Mouse (Mus musculus): ENCODE results near the gene Stx18. TPM values are rescaled to one million over a fixed set of nuclear protein-coding genes. Genes with fewer than 3 reads are reported as not detected.
A peak's percentile ranks its signal among the peaks of the same experiment; 100 is the strongest.

The Stx18 gene
- total and polyA plus RNA-seq, 2 experiments from 2014 or later, result 25.2 to 31.8 TPM

DNA sequence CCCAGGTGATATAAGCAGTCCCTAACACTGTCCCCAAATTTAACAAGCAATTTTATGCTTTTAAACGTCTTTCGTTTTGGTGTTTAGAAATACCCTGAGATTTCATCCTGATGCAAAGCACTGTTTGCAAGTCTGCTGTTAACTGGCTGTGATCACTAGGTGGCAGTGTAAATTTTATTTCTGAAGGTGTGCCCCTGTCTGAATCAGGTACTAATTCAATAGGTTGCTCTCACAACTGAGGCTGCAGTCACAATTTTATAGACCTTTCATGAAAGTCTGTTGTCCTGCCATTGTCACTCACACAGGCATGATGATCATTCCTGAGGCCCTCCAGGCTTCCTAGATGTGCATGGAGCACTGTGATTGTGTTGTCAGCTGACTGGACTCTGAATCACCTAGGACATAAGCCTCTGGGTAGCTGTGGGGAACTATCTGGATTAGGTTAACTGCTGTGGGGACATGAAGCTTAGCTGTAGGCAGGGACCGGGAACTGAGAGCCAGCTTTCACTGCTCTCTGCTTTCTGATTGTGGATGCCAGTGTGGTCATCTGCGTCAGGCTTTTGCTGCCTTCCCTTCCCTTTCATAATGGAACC lies 59.1 kb downstream of the Stx18 start:
- Histone ChIP-seq H3K4me1 (ENCODE audit: insufficient read depth, low read length) (no peaks in the 10 kb centered on the region), H3K36me3 (ENCODE audit: insufficient read depth, low read length) (no peaks in the 10 kb centered on the region), H3K27ac (no peak overlapping the region), H3K9me3 (ENCODE audit: low read length) (no peaks in the 10 kb centered on the region), H3K4me3 (ENCODE audit: low read length) (no peak overlapping the region), H3K27me3 (ENCODE audit: insufficient read depth, low read length) (no peaks in the 10 kb centered on the region), H3K4me2 (ENCODE audit: low read depth, low read length) (no peak overlapping the region), H3K9ac (replicated peaks; ENCODE audit: low read length) (no peak overlapping the region)
- peak; percentile 64 for TF ChIP-seq CTCF (IDR thresholded peaks at IDR 0.05; ENCODE audit: low read depth)
- DNase-seq (ENCODE audit: low spot score) (peak; percentile 78), ATAC-seq (peak; percentile 61; the same call in 1 of the 2 replicates)
- 69% methylated on average over 4 of the region's 4 CpGs for WGBS

DNA sequence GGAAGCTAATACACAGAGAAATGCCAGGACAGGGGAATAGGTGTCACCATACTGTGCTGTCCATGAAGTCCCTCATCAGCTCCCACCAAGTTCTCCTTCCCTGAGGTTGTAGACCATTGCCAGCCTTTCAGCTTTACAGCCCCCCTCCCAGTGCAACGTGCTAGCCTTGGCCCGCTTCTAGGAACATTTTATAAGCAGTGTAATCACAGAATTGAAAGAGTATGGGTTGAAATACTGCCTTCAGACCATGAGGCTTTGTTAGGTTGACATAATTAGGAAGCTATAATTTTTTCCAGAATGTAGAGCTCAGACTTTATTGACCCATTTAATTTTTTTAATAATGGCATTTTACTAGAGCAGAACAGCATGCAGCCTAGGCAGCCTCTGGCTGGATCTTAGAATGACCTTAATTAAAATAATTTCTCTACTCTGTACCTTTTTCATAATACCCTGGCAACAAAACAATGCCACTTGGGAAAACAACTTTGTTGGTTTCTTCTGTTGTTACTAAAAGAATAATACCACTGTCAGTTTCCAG lies 60.7 kb downstream of the Stx18 start:
- no peaks in the 10 kb centered on the region for H3K27me3 ChIP-seq (ENCODE audit: insufficient read depth, low read length)
- DNase-seq (ENCODE audit: low spot score) (no peak), ATAC-seq (0 out of 2 replicates have a peak, but pooled peaks have one; percentile 24)
- H3K27ac ChIP-seq, result 0 out of 2 replicates have a peak overlapping the region, but pooled peaks have one; percentile 26
- no peaks in the 10 kb centered on the region for H3K4me1 ChIP-seq (ENCODE audit: insufficient read depth, low read length)
- TF ChIP-seq CTCF (IDR thresholded peaks at IDR 0.05; ENCODE audit: low read depth), result no peak
- whole genome bisulfite sequencing, result 61% methylated on average over 2 of the region's 2 CpGs
- H3K4me2 ChIP-seq (ENCODE audit: low read depth, low read length), result no peak overlapping the region
- no peaks in the 10 kb centered on the region for H3K9me3 ChIP-seq (ENCODE audit: low read length)
- no peak overlapping the region for H3K9ac ChIP-seq (replicated peaks; ENCODE audit: low read length)
- H3K36me3 ChIP-seq (ENCODE audit: insufficient read depth, low read length), result no peaks in the 10 kb centered on the region
- no peak overlapping the region for H3K4me3 ChIP-seq (ENCODE audit: low read length)

DNA sequence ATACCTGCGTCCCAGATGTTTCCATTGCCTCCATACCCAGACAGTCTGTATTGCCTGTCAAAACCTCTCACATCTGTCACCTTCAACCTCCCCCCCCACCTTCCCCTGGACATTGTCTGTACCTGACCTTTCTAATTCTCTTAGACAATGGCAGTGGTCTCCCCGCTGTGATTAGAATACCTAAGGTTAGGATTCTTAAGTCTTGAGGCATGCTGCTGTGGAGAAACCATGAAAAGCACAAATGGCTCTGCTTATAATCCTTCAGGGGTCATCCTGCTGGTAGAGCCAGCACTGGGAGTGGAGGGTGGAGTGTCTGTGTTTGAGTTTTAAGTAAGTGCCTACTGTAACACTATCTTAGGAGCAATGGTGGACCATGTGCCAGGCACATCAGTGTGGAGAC lies 64.4 kb downstream of the Stx18 start:
- H3K4me1 ChIP-seq (ENCODE audit: insufficient read depth, low read length), result no peaks in the 10 kb centered on the region
- ATAC-seq (no peak), DNase-seq (ENCODE audit: low spot score) (no peak)
- no peak overlapping the region for H3K4me3 ChIP-seq (ENCODE audit: low read length)
- H3K36me3 ChIP-seq (ENCODE audit: insufficient read depth, low read length), result peaks cover 8% of the 10 kb centered on the region; the same call in 1 of the 2 replicates
- no peaks in the 10 kb centered on the region for H3K9me3 ChIP-seq (ENCODE audit: low read length)
- H3K4me2 ChIP-seq (ENCODE audit: low read depth, low read length), result no peak overlapping the region
- WGBS, result 90% methylated on average over 2 of the region's 2 CpGs
- no peak for TF ChIP-seq CTCF (IDR thresholded peaks at IDR 0.05; ENCODE audit: low read depth)
- H3K27ac ChIP-seq, result no peak overlapping the region
- no peaks in the 10 kb centered on the region for H3K27me3 ChIP-seq (ENCODE audit: insufficient read depth, low read length)
- H3K9ac ChIP-seq (replicated peaks; ENCODE audit: low read length), result no peak overlapping the region

DNA sequence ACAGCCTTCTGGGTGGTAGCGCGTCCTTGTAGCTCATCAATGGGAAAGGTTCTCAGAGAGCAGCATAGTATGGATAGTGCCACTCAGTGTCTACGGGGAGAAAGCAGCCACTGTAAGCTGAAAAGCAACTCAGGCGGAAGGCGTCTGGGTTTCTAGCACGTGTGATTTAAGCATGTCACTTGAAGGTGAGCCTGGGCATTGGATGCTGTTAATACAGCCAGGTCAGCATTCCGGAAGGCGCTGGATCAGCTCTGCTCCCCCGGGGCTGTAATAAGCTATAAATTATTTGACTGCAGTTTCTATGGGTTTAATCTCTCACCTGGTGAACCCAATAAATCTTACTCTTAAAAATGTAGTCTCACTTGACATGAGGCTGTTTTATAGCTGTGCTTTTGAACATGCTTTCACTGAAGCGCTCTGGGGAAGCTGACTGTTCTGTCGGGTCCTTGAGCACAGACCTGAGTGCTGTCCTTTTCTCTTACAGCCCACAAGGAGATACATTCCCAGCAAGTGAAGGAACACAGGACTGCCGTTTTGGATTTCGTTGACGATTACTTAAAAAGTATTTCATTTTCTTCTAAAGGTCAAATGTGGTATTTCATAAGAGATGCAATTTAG lies 67.6 kb downstream of the Stx18 start:
- 80% methylated on average over 14 of the region's 14 CpGs for WGBS
- DNase-seq (ENCODE audit: low spot score), result no peak

GRCm38 (mm10) chr5:38106807-38107206 lies 68.3 kb downstream of the Stx18 start:
- peaks cover 8% of the 10 kb centered on the region; the same call in 1 of the 2 replicates for H3K36me3 ChIP-seq (ENCODE audit: insufficient read depth, low read length)
- H3K27ac ChIP-seq, result no peak overlapping the region
- no peak for ATAC-seq
- H3K4me1 ChIP-seq (ENCODE audit: insufficient read depth, low read length), result no peaks in the 10 kb centered on the region
- H3K27me3 ChIP-seq (ENCODE audit: insufficient read depth, low read length), result no peaks in the 10 kb centered on the region
- no peak for TF ChIP-seq CTCF (IDR thresholded peaks at IDR 0.05; ENCODE audit: low read depth)
- H3K4me2 ChIP-seq (ENCODE audit: low read depth, low read length), result no peak overlapping the region
- H3K9me3 ChIP-seq (ENCODE audit: low read length), result no peaks in the 10 kb centered on the region
- H3K9ac ChIP-seq (replicated peaks; ENCODE audit: low read length), result no peak overlapping the region
- H3K4me3 ChIP-seq (ENCODE audit: low read length), result no peak overlapping the region
- 82% methylated on average over 10 of the region's 10 CpGs for WGBS
- no peak for DNase-seq (ENCODE audit: low spot score)

More for the DNA sequence above, 67.6 kb downstream of the Stx18 start:
- H3K4me3 ChIP-seq (ENCODE audit: low read length), result no peak overlapping the region
- TF ChIP-seq CTCF (IDR thresholded peaks at IDR 0.05; ENCODE audit: low read depth), result no peak
- no peak overlapping the region for H3K4me2 ChIP-seq (ENCODE audit: low read depth, low read length)
- no peak; the same call in 1 of the 2 replicates for ATAC-seq
- H3K9ac ChIP-seq (replicated peaks; ENCODE audit: low read length), result no peak overlapping the region
- no peaks in the 10 kb centered on the region for H3K27me3 ChIP-seq (ENCODE audit: insufficient read depth, low read length)
- H3K9me3 ChIP-seq (ENCODE audit: low read length), result no peaks in the 10 kb centered on the region
- H3K27ac ChIP-seq, result no peak overlapping the region
- no peaks in the 10 kb centered on the region for H3K4me1 ChIP-seq (ENCODE audit: insufficient read depth, low read length)
- peaks cover 8% of the 10 kb centered on the region; the same call in 1 of the 2 replicates for H3K36me3 ChIP-seq (ENCODE audit: insufficient read depth, low read length)

DNA sequence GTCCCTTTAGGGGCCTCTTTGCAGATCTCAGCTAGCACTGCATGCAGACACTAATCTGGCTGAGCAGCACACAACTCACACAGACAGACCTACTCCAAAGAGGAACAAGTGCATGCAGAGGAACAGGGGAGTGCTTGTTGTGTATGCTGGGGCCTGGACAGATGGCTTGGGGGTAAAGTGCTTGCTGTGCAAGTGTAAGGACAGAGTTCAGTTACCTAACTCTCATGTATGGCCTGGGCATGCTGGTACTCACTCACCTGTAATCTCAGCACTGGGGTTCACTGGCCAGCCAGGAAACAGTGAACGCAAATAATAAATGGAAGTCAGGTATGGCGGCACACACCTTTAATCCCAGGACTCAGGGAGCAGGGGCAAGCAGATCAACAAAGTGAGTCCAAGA lies 76.0 kb downstream of the Stx18 start:
- no peak for DNase-seq (ENCODE audit: low spot score)
- TF ChIP-seq CTCF (IDR thresholded peaks at IDR 0.05; ENCODE audit: low read depth), result no peak
- no peak overlapping the region for H3K27ac ChIP-seq
- H3K9ac ChIP-seq (replicated peaks; ENCODE audit: low read length), result no peak overlapping the region
- no peaks in the 10 kb centered on the region for H3K9me3 ChIP-seq (ENCODE audit: low read length)
- ATAC-seq, result no peak
- 86% methylated on average over 2 of the region's 2 CpGs for WGBS
- no peak overlapping the region for H3K4me2 ChIP-seq (ENCODE audit: low read depth, low read length)
- H3K4me3 ChIP-seq (ENCODE audit: low read length), result no peak overlapping the region
- no peaks in the 10 kb centered on the region for H3K27me3 ChIP-seq (ENCODE audit: insufficient read depth, low read length)
- H3K4me1 ChIP-seq (ENCODE audit: insufficient read depth, low read length), result no peaks in the 10 kb centered on the region
- H3K36me3 ChIP-seq (ENCODE audit: insufficient read depth, low read length), result peaks cover 10% of the 10 kb centered on the region

DNA sequence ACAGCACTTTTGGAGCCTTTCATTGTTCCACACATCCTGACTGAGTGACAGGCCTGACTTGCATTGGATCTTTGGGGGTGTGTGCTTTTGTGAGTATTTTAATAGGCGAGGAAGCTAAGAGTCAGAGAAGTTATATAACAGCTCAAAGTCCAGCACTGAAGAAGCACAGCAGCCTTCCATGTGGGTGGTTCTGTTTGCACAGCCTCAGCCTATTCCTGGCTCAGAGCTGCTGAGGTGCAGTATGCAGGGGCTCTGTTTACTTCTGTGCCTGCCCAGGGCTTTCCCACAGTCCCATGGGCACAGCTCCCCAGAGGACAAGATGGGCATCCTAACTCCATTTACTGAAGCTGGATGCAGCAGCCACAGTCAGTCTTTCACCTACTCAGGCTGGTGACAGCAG lies 78.5 kb downstream of the Stx18 start:
- no peak overlapping the region for H3K9ac ChIP-seq (replicated peaks; ENCODE audit: low read length)
- no peak overlapping the region for H3K4me3 ChIP-seq (ENCODE audit: low read length)
- no peak overlapping the region for H3K4me2 ChIP-seq (ENCODE audit: low read depth, low read length)
- no peaks in the 10 kb centered on the region for H3K27me3 ChIP-seq (ENCODE audit: insufficient read depth, low read length)
- H3K27ac ChIP-seq, result no peak overlapping the region
- DNase-seq (ENCODE audit: low spot score), result no peak
- TF ChIP-seq CTCF (IDR thresholded peaks at IDR 0.05; ENCODE audit: low read depth), result no peak
- H3K9me3 ChIP-seq (ENCODE audit: low read length), result no peaks in the 10 kb centered on the region
- ATAC-seq, result 0 out of 2 replicates have a peak, but pooled peaks have one; percentile 35
- 79% methylated on average over 1 of the region's 1 CpGs for WGBS
- peaks cover 10% of the 10 kb centered on the region for H3K36me3 ChIP-seq (ENCODE audit: insufficient read depth, low read length)
- H3K4me1 ChIP-seq (ENCODE audit: insufficient read depth, low read length), result no peaks in the 10 kb centered on the region
